Mouse (Mus musculus) MEL (cell line): ENCODE results near the gene Chmp1a. TPM values are rescaled to one million over a fixed set of nuclear protein-coding genes. Genes with fewer than 3 reads are reported as not detected.

ENCODE experiments used
- DNase-seq: peaks from one replicate; pipeline ENCODE4 v3.0.0; 2011; ENCODE audit warnings: low read depth, low spot score
- H3K27ac ChIP-seq: 2 replicates; pipeline ENCODE4 v1.5.1; 2012; ENCODE audit warnings: low read depth, mild to moderate bottlenecking, control low read depth, low read length, moderate library complexity; ENCODE audit not compliant: control insufficient read depth
- H3K27me3 ChIP-seq, 2 experiments: fragments of 150-350 bp in 1 of 2; sonication (generic) in 1 of 2; 2 replicates each; pipeline ENCODE4 v1.6.1; 2012; ENCODE audit warnings: low read length in 2 of 2, mild to moderate bottlenecking in 2 of 2, improper control_type of control experiment in 1 of 2, moderate library complexity in 1 of 2; ENCODE audit not compliant: insufficient read depth in 2 of 2, control insufficient read depth in 1 of 2
- H3K36me3 ChIP-seq, 2 experiments: 2 replicates each; pipeline ENCODE4 v1.6.1; 2012 to 2014; ENCODE audit warnings: low read length in 2 of 2, improper control_type of control experiment in 1 of 2, inconsistent platforms in 1 of 2, mild to moderate bottlenecking in 1 of 2; ENCODE audit not compliant: insufficient read depth in 2 of 2, control insufficient read depth in 1 of 2
- H3K4me1 ChIP-seq, 2 experiments: fragments of 150-350 bp in 1 of 2; sonication (generic) in 1 of 2; 2 replicates each; pipeline ENCODE4 v1.6.1; 2012; ENCODE audit warnings: low read length in 2 of 2, improper control_type of control experiment in 1 of 2, mild to moderate bottlenecking in 1 of 2; ENCODE audit not compliant: insufficient read depth in 2 of 2, control insufficient read depth in 1 of 2
- H3K4me3 ChIP-seq, 2 experiments: fragments of 150-350 bp in 1 of 2; sonication (generic) in 1 of 2; 2 replicates each; pipeline ENCODE4 v1.5.1; 2012; ENCODE audit warnings: low read depth in 2 of 2, low read length in 2 of 2, mild to moderate bottlenecking in 2 of 2, moderate library complexity in 2 of 2, control low read depth in 1 of 2, improper control_type of control experiment in 1 of 2; ENCODE audit not compliant: control insufficient read depth in 1 of 2, insufficient read depth in 1 of 2
- H3K79me2 ChIP-seq: 2 replicates; pipeline ENCODE4 v1.6.1; 2012; ENCODE audit warnings: mild to moderate bottlenecking, low read length, moderate library complexity; ENCODE audit not compliant: control insufficient read depth, poor library complexity, insufficient read depth
- H3K9ac ChIP-seq: 2 replicates; pipeline ENCODE4 v1.6.1; 2012; ENCODE audit warnings: low read depth, mild to moderate bottlenecking, control low read depth, low read length, moderate library complexity; ENCODE audit not compliant: control insufficient read depth, poor library complexity, severe bottlenecking
- H3K9me3 ChIP-seq: fragments of 150-350 bp; sonication (generic); replicated peaks from 2 replicates; pipeline ENCODE4 v1.6.1; 2012; ENCODE audit warnings: mild to moderate bottlenecking, low read length, improper control_type of control experiment, moderate library complexity; ENCODE audit not compliant: insufficient read depth
- BHLHE40 ChIP-seq: IDR thresholded peaks from 2 replicates; pipeline ENCODE4 v1.6.1; 2012; ENCODE audit warnings: low read depth, mild to moderate bottlenecking, inconsistent platforms, low read length, improper control_type of control experiment, borderline replicate concordance
- ETS1 ChIP-seq: IDR thresholded peaks from 2 replicates; pipeline ENCODE4 v1.6.1; 2012; ENCODE audit warnings: low read depth, mild to moderate bottlenecking, inconsistent platforms, low read length, improper control_type of control experiment, moderate library complexity
- KAT2A ChIP-seq: conservative IDR thresholded peaks from 2 replicates; pipeline ENCODE4 v1.6.1; 2012; ENCODE audit warnings: low read depth, low read length, improper control_type of control experiment, inconsistent platforms
- MAFK ChIP-seq: IDR thresholded peaks from 2 replicates; pipeline ENCODE4 v1.6.1; 2011; ENCODE audit warnings: low read depth, mild to moderate bottlenecking, low read length, improper control_type of control experiment, borderline replicate concordance
- MEF2A ChIP-seq: IDR thresholded peaks from 2 replicates; pipeline ENCODE4 v1.6.1; 2014; ENCODE audit warnings: low read depth, mild to moderate bottlenecking, inconsistent platforms, low read length, improper control_type of control experiment; ENCODE audit not compliant: poor library complexity, insufficient replicate concordance, severe bottlenecking; ENCODE audit errors: extremely low read depth
- MXI1 ChIP-seq: IDR thresholded peaks from 2 replicates; pipeline ENCODE4 v1.6.1; 2011; ENCODE audit warnings: mild to moderate bottlenecking, low read depth, low read length, improper control_type of control experiment
- MYB ChIP-seq: IDR thresholded peaks from 2 replicates; pipeline ENCODE4 v1.6.1; 2011; ENCODE audit warnings: mild to moderate bottlenecking, low read depth, low read length, improper control_type of control experiment
- MYC ChIP-seq: IDR thresholded peaks from 2 replicates; pipeline ENCODE4 v1.6.1; 2011; ENCODE audit warnings: low read depth, mild to moderate bottlenecking, low read length, improper control_type of control experiment, moderate library complexity
- NRF1 ChIP-seq: IDR thresholded peaks from 2 replicates; pipeline ENCODE4 v1.6.1; 2014; ENCODE audit warnings: low read depth, mild to moderate bottlenecking, inconsistent platforms, low read length, improper control_type of control experiment, moderate library complexity; ENCODE audit not compliant: poor library complexity, insufficient read depth, severe bottlenecking
- POLR2A ChIP-seq, 2 experiments: IDR thresholded peaks; 2 replicates each; pipeline ENCODE4 v1.6.1; 2011 to 2012; ENCODE audit warnings: low read length in 2 of 2, mild to moderate bottlenecking in 2 of 2, control low read depth in 1 of 2, improper control_type of control experiment in 1 of 2, low read depth in 1 of 2, moderate library complexity in 1 of 2; ENCODE audit not compliant: control insufficient read depth in 1 of 2, insufficient read depth in 1 of 2, poor library complexity in 1 of 2
- POLR2AphosphoS2 ChIP-seq: IDR thresholded peaks from 2 replicates; pipeline ENCODE4 v1.6.1; 2011; ENCODE audit warnings: low read length, improper control_type of control experiment
- POLR2AphosphoS5 ChIP-seq: IDR thresholded peaks from 2 replicates; pipeline ENCODE4 v1.6.1; 2012; ENCODE audit warnings: low read depth, borderline replicate concordance, mild to moderate bottlenecking, inconsistent platforms, low read length, moderate library complexity, mixed read lengths
- RAD21 ChIP-seq: IDR thresholded peaks from 2 replicates; pipeline ENCODE4 v1.6.1; 2011; ENCODE audit warnings: mild to moderate bottlenecking, low read depth, low read length, improper control_type of control experiment
- SIN3A ChIP-seq: IDR thresholded peaks from 2 replicates; pipeline ENCODE4 v1.6.1; 2012; ENCODE audit warnings: low read length, improper control_type of control experiment, inconsistent platforms
- TAL1 ChIP-seq: IDR thresholded peaks from 2 replicates; pipeline ENCODE4 v1.6.1; 2012; ENCODE audit warnings: mild to moderate bottlenecking, inconsistent platforms, low read length, moderate library complexity, mixed read lengths
- TBP ChIP-seq: IDR thresholded peaks from 2 replicates; pipeline ENCODE4 v1.8.0; 2011; ENCODE audit warnings: low read depth, low read length, improper control_type of control experiment
- TCF12 ChIP-seq: IDR thresholded peaks from 2 replicates; pipeline ENCODE4 v1.6.1; 2014; ENCODE audit warnings: low read depth, mild to moderate bottlenecking, inconsistent platforms, low read length, improper control_type of control experiment, moderate library complexity
- UBTF ChIP-seq: IDR thresholded peaks from 2 replicates; pipeline ENCODE4 v1.6.1; 2012; ENCODE audit warnings: low read depth, mild to moderate bottlenecking, inconsistent platforms, low read length, improper control_type of control experiment, moderate library complexity, borderline replicate concordance; ENCODE audit not compliant: insufficient read depth
- USF2 ChIP-seq, 2 experiments: IDR thresholded peaks; 2 replicates each; pipeline ENCODE4 v1.6.1; 2011 to 2012; ENCODE audit warnings: improper control_type of control experiment in 2 of 2, low read length in 2 of 2, borderline replicate concordance in 1 of 2, inconsistent platforms in 1 of 2, low read depth in 1 of 2, mild to moderate bottlenecking in 1 of 2; ENCODE audit not compliant: insufficient read depth in 1 of 2
- ZC3H11A ChIP-seq: IDR thresholded peaks from 2 replicates; pipeline ENCODE4 v1.6.1; 2012; ENCODE audit warnings: low read depth, mild to moderate bottlenecking, inconsistent platforms, low read length, improper control_type of control experiment
- ZMIZ1 ChIP-seq: IDR thresholded peaks from 2 replicates; pipeline ENCODE4 v1.6.1; 2012; ENCODE audit warnings: low read depth, mild to moderate bottlenecking, inconsistent platforms, low read length, improper control_type of control experiment, moderate library complexity
- polyA plus RNA-seq, 2 experiments: library from polyadenylated mRNA; stranded (reverse) in 1 of 2; unstranded in 1 of 2; fragments of >175 nt in 1 of 2; fragments of >200 nt in 1 of 2; gene quantifications; 2 replicates each; pipeline versions ENCODE4 v1.2.1 to v1.2.4; 2012; ENCODE audit warnings: low replicate concordance in 2 of 2, low read depth in 1 of 2; ENCODE audit not compliant: insufficient read length in 2 of 2, insufficient read depth in 1 of 2, missing spikeins in 1 of 2
- total RNA-seq: library from RNA; depleted of rRNA; stranded (reverse); fragments of 300-350 nt; gene quantifications from 2 replicates; pipeline ENCODE4 v1.2.3, GENCODE M21; 2012

Gene Chmp1a
- total and polyA plus RNA-seq, 3 experiments: 80.5 to 85.7 TPM; not detected in 1

- TF ChIP-seq ZMIZ1: no peak
- TF ChIP-seq TAL1: no peak
- 0 out of 2 replicates have a peak, but pooled peaks have one; percentile 17 for TF ChIP-seq ETS1
- no peak for TF ChIP-seq MXI1
- Histone ChIP-seq H3K79me2 (peaks cover 6% of the 10 kb centered on the region; the same call in 1 of the 2 replicates), H3K36me3 (peaks cover 0 to 8% of the 10 kb centered on the region in 2 experiments; a peak in 2 of 4 replicates), H3K9me3 (no peaks in the 10 kb centered on the region), H3K27me3 (no peaks in the 10 kb centered on the region), H3K9ac (no peak overlapping the region), H3K4me1 (peaks cover 0 to 2% of the 10 kb centered on the region in 2 experiments; a peak in 1 of 4 replicates), H3K27ac (no peak overlapping the region), H3K4me3 (no peak overlapping the region)
- peak; percentile 37 for DNase-seq
These were observed 8.4 kb upstream of the Chmp1a start for GRCm38 (mm10) chr8:123220917-123221316.

GRCm38 (mm10) chr8:123215430-123215829 lies 2.9 kb upstream of the Chmp1a start:
- Histone ChIP-seq H3K27ac (no peak overlapping the region), H3K27me3 (no peaks in the 10 kb centered on the region), H3K79me2 (peaks cover 9% of the 10 kb centered on the region), H3K9ac (no peak overlapping the region), H3K36me3 (peaks cover 0 to 5% of the 10 kb centered on the region in 2 experiments; a peak in 1 of 4 replicates), H3K4me3 (no peak overlapping the region), H3K4me1 (peaks cover 0 to 4% of the 10 kb centered on the region in 2 experiments; a peak in 3 of 4 replicates), H3K9me3 (no peaks in the 10 kb centered on the region)
- DNase-seq: no peak
- no peak for TF ChIP-seq ZC3H11A
- TF ChIP-seq TCF12: no peak
- TF ChIP-seq NRF1: no peak
- TF ChIP-seq UBTF: no peak
- no peak for TF ChIP-seq POLR2AphosphoS2
- no peak for TF ChIP-seq MYB
- no peak for TF ChIP-seq KAT2A
- TF ChIP-seq RAD21: no peak
- TF ChIP-seq SIN3A: no peak
- TF ChIP-seq MYC: no peak

GRCm38 (mm10) chr8:123213118-123213772 lies 682 bp upstream of the Chmp1a start:
- Histone ChIP-seq H3K36me3 (peaks cover 0 to 5% of the 10 kb centered on the region in 2 experiments; a peak in 1 of 4 replicates), H3K27ac (0 out of 2 replicates have a peak overlapping the region, but pooled peaks have one; percentile 6), H3K4me1 (peaks cover 0 to 4% of the 10 kb centered on the region in 2 experiments; a peak in 3 of 4 replicates), H3K9me3 (no peaks in the 10 kb centered on the region), H3K4me3 (peak overlapping the region; percentile 67 to 97), H3K27me3 (no peaks in the 10 kb centered on the region), H3K9ac (peak overlapping the region; percentile 70), H3K79me2 (peaks cover 9% of the 10 kb centered on the region)
- no peak for DNase-seq
- TF ChIP-seq BHLHE40 (no peak), ZC3H11A (no peak), POLR2A (IDR thresholded peaks at IDR 0.05; ENCODE audit: control insufficient read depth in 1 of 2, insufficient read depth in 1 of 2, low read depth in 1 of 2, low read length in 2 of 2, poor library complexity in 1 of 2) (no peak), POLR2AphosphoS5 (no peak), MAFK (no peak), MYC (no peak), POLR2AphosphoS2 (no peak), TAL1 (no peak), MEF2A (no peak), USF2 (IDR thresholded peaks at IDR 0.05; ENCODE audit: borderline replicate concordance in 1 of 2, insufficient read depth in 1 of 2, low read depth in 1 of 2, low read length in 2 of 2) (no peak), TBP (no peak)
